Mouse (Mus musculus) kidney, postnatal 36 days (tissue): ENCODE measurements around the gene Hist2h2aa1.
"Not testable (repeated sequence)": the region's sequence is repeated elsewhere in the genome, so short reads cannot be mapped to it uniquely, and the experiment has no call there.

ENCODE experiments used
- DNase-seq, 2 experiments: peaks; one replicate each; pipeline ENCODE4 v3.0.0; 2021 to 2022; ENCODE audit warnings: mixed read lengths in 2 of 2

The Hist2h2aa1 gene

DNA sequence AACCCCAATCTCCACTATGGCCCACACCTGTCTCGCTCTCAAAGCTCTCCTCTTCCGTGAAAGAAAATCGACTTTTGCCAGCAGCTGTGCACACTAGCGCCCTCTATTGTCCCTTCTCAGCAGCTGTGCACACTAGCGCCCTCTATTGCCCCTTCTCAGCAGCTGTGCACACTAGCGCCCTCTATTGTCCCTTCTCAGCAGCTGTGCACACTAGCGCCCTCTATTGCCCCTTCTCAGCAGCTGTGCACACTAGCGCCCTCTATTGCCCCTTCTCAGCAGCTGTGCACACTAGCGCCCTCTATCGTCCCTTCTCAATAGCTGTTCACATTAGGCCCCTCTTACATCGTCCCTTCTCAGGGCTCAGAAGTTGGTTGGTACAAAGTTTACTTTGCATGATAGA lies 42.0 kb downstream of the Hist2h2aa1 start:
- DNase-seq, result not testable (repeated sequence)

- DNase-seq, result no peak
Measured at GRCm38 (mm10) chr3:96289201-96289600, 43.9 kb downstream of the Hist2h2aa1 start.

DNA sequence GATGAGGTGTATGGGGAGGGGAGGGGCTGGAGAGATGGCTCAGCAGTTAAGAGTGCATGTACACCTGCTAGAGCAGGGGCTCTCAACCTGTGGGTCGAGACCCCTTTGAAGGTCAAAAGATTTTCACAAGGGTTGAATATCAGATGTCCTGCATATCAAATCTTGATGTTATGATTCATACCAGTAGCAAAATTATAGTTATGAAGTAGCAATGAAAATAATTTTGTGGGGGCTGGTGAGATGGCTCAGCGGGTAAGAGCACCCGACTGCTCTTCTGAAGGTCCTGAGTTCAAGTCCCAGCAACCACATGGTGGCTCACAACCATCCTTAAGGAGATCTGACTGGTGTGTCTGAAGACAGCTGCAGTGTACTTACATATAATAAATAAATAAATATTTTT lies 45.4 kb downstream of the Hist2h2aa1 start:
- DNase-seq, result not testable (repeated sequence)

DNA sequence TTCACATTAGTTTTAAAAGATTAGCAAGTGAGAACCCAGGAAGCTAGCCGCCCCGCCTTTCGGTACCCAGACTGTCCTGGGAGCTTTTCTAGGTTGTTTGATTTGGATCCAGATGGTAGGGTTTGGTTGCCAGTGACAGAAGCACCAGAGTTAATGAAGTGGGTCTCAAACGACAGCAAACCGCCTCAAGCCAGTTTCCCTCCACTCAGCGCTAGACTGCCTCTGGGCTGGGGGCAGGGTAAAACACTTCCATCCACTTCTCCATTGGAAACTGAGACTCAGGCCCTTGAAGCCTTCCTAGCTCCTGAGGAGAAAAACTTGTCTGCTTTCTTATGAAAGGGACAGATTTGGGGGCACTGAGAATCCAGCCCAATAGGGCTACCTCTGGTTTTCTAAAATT lies 47.3 kb downstream of the Hist2h2aa1 start:
- DNase-seq, result no peak

- no peak for DNase-seq
Measured at GRCm38 (mm10) chr3:96293368-96293767, 48.1 kb downstream of the Hist2h2aa1 start.

DNA sequence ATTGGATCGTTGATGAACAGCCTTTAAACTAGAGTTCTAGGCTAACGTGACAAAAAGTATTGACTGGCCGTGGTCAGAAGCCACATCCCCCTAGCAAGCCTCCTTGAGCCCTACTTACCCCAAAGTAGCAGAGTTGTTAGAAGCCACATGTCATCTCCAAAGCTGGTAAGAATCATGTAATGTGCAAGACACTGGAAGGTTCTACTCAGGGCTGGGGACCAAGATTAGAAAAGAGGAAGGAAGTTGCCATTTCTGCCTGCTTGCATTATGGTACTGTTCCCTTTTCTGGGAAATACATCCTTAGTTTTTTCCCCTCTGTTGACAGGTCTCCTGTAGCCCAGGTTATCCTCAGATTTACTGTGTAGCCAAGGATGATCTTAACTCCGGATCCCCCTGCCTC lies 48.5 kb downstream of the Hist2h2aa1 start, which contains the start of gene Fcgr1:
Gene Fcgr1 (minus strand): TSS at position 183 of the 400 bp plus-strand sequence.
- no peak for DNase-seq
